Mouse (Mus musculus): ENCODE results near the gene C1d. TPM values are rescaled to one million over a fixed set of nuclear protein-coding genes. Genes with fewer than 3 reads are reported as not detected.

C1d gene
- 103 TPM for polyA plus RNA-seq (2014; fragmentation: Illumina TruSeq; extraction: RNeasy Lipid Tissue Mini Kit (QIAGEN cat#74804); ENCODE audit: low read depth, low replicate concordance)

DNA sequence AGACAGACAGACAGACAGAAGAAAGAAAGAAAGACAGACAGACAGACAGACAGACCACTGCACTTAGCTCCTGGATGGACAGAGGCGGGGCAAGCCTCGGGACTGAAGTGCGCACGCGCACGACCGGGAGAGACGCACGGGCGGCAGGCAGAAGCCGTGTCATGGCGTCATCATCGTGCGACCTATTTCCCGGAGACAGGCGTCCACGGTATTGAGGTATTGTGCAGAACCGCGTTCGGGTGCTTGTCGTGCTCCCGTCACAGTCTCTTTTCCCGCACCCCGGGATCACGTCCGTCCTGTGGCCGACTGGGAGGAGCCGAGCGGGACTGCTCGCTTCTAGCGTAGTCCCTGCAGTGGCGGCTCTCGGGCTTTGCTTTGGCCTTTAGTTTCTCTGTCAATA, at the start of gene C1d:
C1d (plus strand) TSS at position 137 of the 400 bp plus-strand sequence.

GRCm38 (mm10) chr11:17211258-17212140, 45.9 kb upstream of the C1d start, which contains the start of gene Pno1:
Gene Pno1 (minus strand): TSS chr11:17211568.

Other genes starting within 250 kb of the C1d start
- gene Cnrip1, start 206.0 kb upstream of the C1d start, polyA plus RNA-seq (2014; fragmentation: Illumina TruSeq; extraction: RNeasy Lipid Tissue Mini Kit (QIAGEN cat#74804); ENCODE audit: low read depth, low replicate concordance) = 1.6 TPM
- gene Plek, start 205.2 kb upstream of the C1d start, polyA plus RNA-seq (2014; fragmentation: Illumina TruSeq; extraction: RNeasy Lipid Tissue Mini Kit (QIAGEN cat#74804); ENCODE audit: low read depth, low replicate concordance) = 4.4 TPM
- gene Ppp3r1, start 98.3 kb upstream of the C1d start, polyA plus RNA-seq (2014; fragmentation: Illumina TruSeq; extraction: RNeasy Lipid Tissue Mini Kit (QIAGEN cat#74804); ENCODE audit: low read depth, low replicate concordance) = 93.7 TPM
- gene Wdr92, start 75.5 kb upstream of the C1d start, polyA plus RNA-seq (2014; fragmentation: Illumina TruSeq; extraction: RNeasy Lipid Tissue Mini Kit (QIAGEN cat#74804); ENCODE audit: low read depth, low replicate concordance) = 10.7 TPM
- gene Pno1, start 46.0 kb upstream of the C1d start, polyA plus RNA-seq (2014; fragmentation: Illumina TruSeq; extraction: RNeasy Lipid Tissue Mini Kit (QIAGEN cat#74804); ENCODE audit: low read depth, low replicate concordance) = 67.7 TPM